Mouse (Mus musculus): Measurements from ENCODE around the gene Olfr223. TPM values are rescaled to one million over a fixed set of nuclear protein-coding genes. Genes with fewer than 3 reads are reported as not detected.

The Olfr223 gene
- polyA plus RNA-seq (2015; fragmentation: Nextera tagmentation; extraction: Ambion mirVana): not detected in 2 replicates

- 78% methylated on average over 6 of the region's 6 CpGs for WGBS
- no peaks in the 10 kb centered on the region for H3K36me3 ChIP-seq
- no peak within 1 kb of the TSS for H3K4me3 ChIP-seq (replicated peaks)
- H3K9ac ChIP-seq (replicated peaks): no peak within 1 kb of the TSS
- H3K4me2 ChIP-seq (replicated peaks): no peak within 1 kb of the TSS
- H3K27me3 ChIP-seq: no peaks in the 10 kb centered on the region
- no peak within 1 kb of the TSS for H3K27ac ChIP-seq
- H3K4me1 ChIP-seq (replicated peaks): no peaks in the 10 kb centered on the region
- H3K9me3 ChIP-seq: no peaks in the 10 kb centered on the region
- no peak for ATAC-seq
These were observed at the start of gene Olfr223 for GRCm38 (mm10) chr11:59593189-59593588. TSS of gene Olfr223 (minus strand) at chr11:59593289.

GRCm38 (mm10) chr11:59642420-59642819 is 49.3 kb upstream of the Olfr223 start:
- Histone ChIP-seq H3K9ac (replicated peaks) (no peak overlapping the region), H3K9me3 (no peaks in the 10 kb centered on the region), H3K4me1 (replicated peaks) (no peaks in the 10 kb centered on the region), H3K4me2 (replicated peaks) (no peak overlapping the region), H3K27me3 (no peaks in the 10 kb centered on the region), H3K27ac (no peak overlapping the region), H3K4me3 (replicated peaks) (no peak overlapping the region), H3K36me3 (no peaks in the 10 kb centered on the region)
- no peak for ATAC-seq
- WGBS: 94% methylated on average over 8 of the region's 8 CpGs

- Histone ChIP-seq H3K27me3 (no peaks in the 10 kb centered on the region), H3K27ac (no peak overlapping the region), H3K9ac (replicated peaks) (no peak overlapping the region), H3K9me3 (no peaks in the 10 kb centered on the region), H3K4me1 (replicated peaks) (no peaks in the 10 kb centered on the region), H3K4me2 (replicated peaks) (no peak overlapping the region), H3K36me3 (no peaks in the 10 kb centered on the region), H3K4me3 (replicated peaks) (no peak overlapping the region)
- WGBS: 79% methylated on average over 5 of the region's 5 CpGs
- no peak for ATAC-seq
These were observed 48.1 kb upstream of the Olfr223 start for GRCm38 (mm10) chr11:59641227-59641626.

GRCm38 (mm10) chr11:59639957-59640643 is 47.0 kb upstream of the Olfr223 start:
- Histone ChIP-seq H3K27me3 (no peaks in the 10 kb centered on the region), H3K27ac (no peak overlapping the region)

GRCm38 (mm10) chr11:59636695-59637414 is 43.8 kb upstream of the Olfr223 start:
- Histone ChIP-seq H3K27me3 (no peaks in the 10 kb centered on the region), H3K4me3 (replicated peaks) (no peak overlapping the region), H3K4me1 (replicated peaks) (no peaks in the 10 kb centered on the region), H3K9me3 (no peaks in the 10 kb centered on the region), H3K9ac (replicated peaks) (no peak overlapping the region), H3K4me2 (replicated peaks) (no peak overlapping the region), H3K27ac (no peak overlapping the region), H3K36me3 (no peaks in the 10 kb centered on the region)
- WGBS: 85% methylated on average over 7 of the region's 7 CpGs
- ATAC-seq: no peak

More at GRCm38 (mm10) chr11:59639957-59640643, 47.0 kb upstream of the Olfr223 start:
- Histone ChIP-seq H3K36me3 (no peaks in the 10 kb centered on the region), H3K9ac (replicated peaks) (no peak overlapping the region), H3K4me1 (replicated peaks) (no peaks in the 10 kb centered on the region), H3K9me3 (no peaks in the 10 kb centered on the region), H3K4me2 (replicated peaks) (no peak overlapping the region), H3K4me3 (replicated peaks) (no peak overlapping the region)
- no peak for ATAC-seq
- WGBS: 79% methylated on average over 4 of the region's 4 CpGs

- H3K9me3 ChIP-seq: no peaks in the 10 kb centered on the region
- no peaks in the 10 kb centered on the region for H3K27me3 ChIP-seq
- ATAC-seq: no peak
- no peaks in the 10 kb centered on the region for H3K4me1 ChIP-seq (replicated peaks)
- WGBS: 83% methylated on average over 12 of the region's 12 CpGs
- H3K4me2 ChIP-seq (replicated peaks): no peak overlapping the region
- no peak overlapping the region for H3K9ac ChIP-seq (replicated peaks)
- no peak overlapping the region for H3K4me3 ChIP-seq (replicated peaks)
- H3K36me3 ChIP-seq: no peaks in the 10 kb centered on the region
- no peak overlapping the region for H3K27ac ChIP-seq
These were observed 43.0 kb upstream of the Olfr223 start for GRCm38 (mm10) chr11:59635821-59636694.

GRCm38 (mm10) chr11:59635251-59635795 is 42.2 kb upstream of the Olfr223 start:
- WGBS: 89% methylated on average over 9 of the region's 9 CpGs
- no peak overlapping the region for H3K27ac ChIP-seq
- H3K36me3 ChIP-seq: no peaks in the 10 kb centered on the region
- no peak overlapping the region for H3K4me2 ChIP-seq (replicated peaks)
- no peak for ATAC-seq
- no peak overlapping the region for H3K9ac ChIP-seq (replicated peaks)
- no peaks in the 10 kb centered on the region for H3K27me3 ChIP-seq
- H3K9me3 ChIP-seq: no peaks in the 10 kb centered on the region
- H3K4me1 ChIP-seq (replicated peaks): no peaks in the 10 kb centered on the region
- no peak overlapping the region for H3K4me3 ChIP-seq (replicated peaks)

- no peaks in the 10 kb centered on the region for H3K9me3 ChIP-seq
- no peaks in the 10 kb centered on the region for H3K36me3 ChIP-seq
- ATAC-seq: no peak
These were observed 41.0 kb upstream of the Olfr223 start for GRCm38 (mm10) chr11:59634001-59634660.

GRCm38 (mm10) chr11:59633037-59633436 is 39.9 kb upstream of the Olfr223 start:
- Histone ChIP-seq H3K27me3 (no peaks in the 10 kb centered on the region), H3K27ac (no peak overlapping the region), H3K4me1 (replicated peaks) (no peaks in the 10 kb centered on the region), H3K4me2 (replicated peaks) (no peak overlapping the region), H3K36me3 (no peaks in the 10 kb centered on the region), H3K9me3 (no peaks in the 10 kb centered on the region), H3K9ac (replicated peaks) (no peak overlapping the region), H3K4me3 (replicated peaks) (no peak overlapping the region)
- WGBS: 22% methylated on average over 5 of the region's 5 CpGs
- ATAC-seq: no peak

More at GRCm38 (mm10) chr11:59634001-59634660, 41.0 kb upstream of the Olfr223 start:
- H3K4me3 ChIP-seq (replicated peaks): no peak overlapping the region
- WGBS: 85% methylated on average over 7 of the region's 7 CpGs
- no peak overlapping the region for H3K9ac ChIP-seq (replicated peaks)
- no peak overlapping the region for H3K27ac ChIP-seq
- no peaks in the 10 kb centered on the region for H3K27me3 ChIP-seq
- no peaks in the 10 kb centered on the region for H3K4me1 ChIP-seq (replicated peaks)
- H3K4me2 ChIP-seq (replicated peaks): no peak overlapping the region

GRCm38 (mm10) chr11:59631980-59632379 is 38.9 kb upstream of the Olfr223 start:
- WGBS: 90% methylated on average over 4 of the region's 4 CpGs
- no peak for ATAC-seq
- H3K4me1 ChIP-seq (replicated peaks): no peaks in the 10 kb centered on the region
- no peaks in the 10 kb centered on the region for H3K9me3 ChIP-seq
- no peaks in the 10 kb centered on the region for H3K27me3 ChIP-seq
- no peak overlapping the region for H3K27ac ChIP-seq
- no peak overlapping the region for H3K4me2 ChIP-seq (replicated peaks)
- H3K9ac ChIP-seq (replicated peaks): no peak overlapping the region
- no peaks in the 10 kb centered on the region for H3K36me3 ChIP-seq
- no peak overlapping the region for H3K4me3 ChIP-seq (replicated peaks)

GRCm38 (mm10) chr11:59629871-59630270 is 36.8 kb upstream of the Olfr223 start:
- Histone ChIP-seq H3K36me3 (no peaks in the 10 kb centered on the region), H3K27me3 (no peaks in the 10 kb centered on the region), H3K4me3 (replicated peaks) (no peak overlapping the region), H3K9me3 (no peaks in the 10 kb centered on the region), H3K4me1 (replicated peaks) (no peaks in the 10 kb centered on the region), H3K4me2 (replicated peaks) (no peak overlapping the region), H3K27ac (no peak overlapping the region), H3K9ac (replicated peaks) (no peak overlapping the region)
- 71% methylated on average over 5 of the region's 5 CpGs for WGBS
- ATAC-seq: no peak
